Comparison of ENCODE assay signal across 10 mouse cellular contexts in the genomic region with DNA sequence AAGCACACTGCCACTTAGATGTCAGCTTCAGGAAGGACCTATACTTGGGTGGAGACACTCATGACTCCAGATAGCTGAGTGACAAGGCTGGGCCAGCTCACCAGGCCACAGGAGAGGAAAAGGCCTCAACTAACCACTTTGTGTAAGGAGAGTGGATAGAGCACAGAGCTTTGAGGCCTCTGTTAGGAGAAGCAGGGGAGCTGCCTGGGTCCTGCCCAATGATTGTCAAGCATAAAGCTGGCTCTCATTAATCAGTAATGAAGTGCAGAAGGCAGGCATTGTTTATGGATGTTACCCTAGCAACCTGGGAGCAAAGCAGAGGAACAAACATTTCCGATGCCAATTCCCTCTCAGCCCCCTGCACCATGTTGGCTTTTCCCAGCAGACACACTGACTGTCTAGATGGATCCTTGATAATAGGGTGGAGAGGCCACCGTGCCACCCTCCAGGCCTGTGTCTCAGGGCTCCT. TPM values are rescaled to one million over a fixed set of nuclear protein-coding genes. Genes with fewer than 3 reads are reported as not detected.
A peak's percentile ranks its signal among the peaks of the same experiment; 100 is the strongest.
DNase-seq lines count a peak whose midpoint lies in the region; ATAC-seq and TF ChIP-seq lines count a peak whose summit lies in the region.
"Had no signal": no experiment of that assay in that cellular context is flagged by ENCODE, and none has a peak within 500 bp of the region (broad histone marks: within the 10 kb centered on the region; RNA-seq: fewer than 3 reads in every experiment).

No protein-coding gene starts in this region.

- H3K9me3 ChIP-seq in embryonic facial prominence, embryonic 15.5 days (replicated peaks) = no peaks in the 10 kb centered on the region
- H3K9me3 ChIP-seq: heart, embryonic 15.5 days had no signal

- DNase-seq in NIH3T3 (ENCODE audit: low read depth) = peak; percentile 15
- peak; percentile 70 for DNase-seq in kidney, adult 2 months
- no peak for DNase-seq in thymus, postnatal 0 days (ENCODE audit: low spot score)
- no peak for DNase-seq in cerebellum, adult 2 months
- DNase-seq in gastrocnemius, postnatal 14 days = no peak
- no peak for DNase-seq in left cerebral cortex, adult 11 months (ENCODE audit: low spot score)

- H3K27me3 ChIP-seq in embryonic facial prominence, embryonic 15.5 days = peaks cover 7% of the 10 kb centered on the region
- H3K27me3 ChIP-seq in kidney, adult 2 months (replicated peaks; ENCODE audit: control insufficient read depth, insufficient read depth, low read length) = no peaks in the 10 kb centered on the region
- no peaks in the 10 kb centered on the region for H3K27me3 ChIP-seq in cerebellum, adult 2 months (ENCODE audit: control insufficient read depth, insufficient read depth, low read length)

- WGBS in embryonic facial prominence, embryonic 15.5 days = 37% methylated on average over 2 of the region's 2 CpGs
- WGBS in kidney, adult 2 months = 45% methylated on average over 2 of the region's 2 CpGs
- WGBS in cerebellum, adult 2 months = 28% methylated on average over 2 of the region's 2 CpGs

- H3K4me3 ChIP-seq in embryonic facial prominence, embryonic 15.5 days (replicated peaks) = no peak overlapping the region
- no peak overlapping the region for H3K4me3 ChIP-seq in kidney, adult 2 months (ENCODE audit: insufficient read depth, low read depth, low read length)
- H3K4me3 ChIP-seq in cerebellum, adult 2 months (replicated peaks; ENCODE audit: insufficient read depth, low read depth, low read length) = no peak overlapping the region
- H3K4me3 ChIP-seq: heart, embryonic 15.5 days had no signal

- TF ChIP-seq CTCF in kidney, adult 2 months (conservative IDR thresholded peaks at IDR 0.05; ENCODE audit: insufficient read depth, insufficient read length, low read depth, low read length) = no peak
- TF ChIP-seq CTCF in cerebellum, adult 2 months (IDR thresholded peaks at IDR 0.05; ENCODE audit: borderline replicate concordance, insufficient read depth, low read depth, low read length) = no peak

- ATAC-seq in embryonic facial prominence, embryonic 15.5 days (ENCODE audit: insufficient number of reproducible peaks, low FRiP score, low TSS enrichment, low read depth) = peak; percentile 56; the same call in 1 of the 2 replicates
- ATAC-seq in megakaryocyte progenitor cell, adult 5-6 weeks (replicated peaks; ENCODE audit: poor library complexity) = 0 out of 2 replicates have a peak, but pooled peaks have one; percentile 21
- ATAC-seq: Patski had no signal

- H3K27ac ChIP-seq in embryonic facial prominence, embryonic 15.5 days (replicated peaks) = peak overlapping the region; percentile 73
- H3K27ac ChIP-seq in kidney, adult 2 months (ENCODE audit: insufficient read depth, low read depth, low read length) = peak overlapping the region; percentile 45; the same call in 1 of the 2 replicates
- no peak overlapping the region for H3K27ac ChIP-seq in cerebellum, adult 2 months (ENCODE audit: insufficient read depth, low read length)
- H3K27ac ChIP-seq: heart, embryonic 15.5 days had no signal

- no peak overlapping the region for H3K9ac ChIP-seq in embryonic facial prominence, embryonic 15.5 days
- H3K9ac ChIP-seq: heart, embryonic 15.5 days had no signal

- H3K4me1 ChIP-seq in embryonic facial prominence, embryonic 15.5 days = peaks cover 3% of the 10 kb centered on the region; the same call in 1 of the 2 replicates
- peaks cover 14% of the 10 kb centered on the region for H3K4me1 ChIP-seq in kidney, adult 2 months (ENCODE audit: control insufficient read depth, insufficient read depth, low read length)
- no peaks in the 10 kb centered on the region for H3K4me1 ChIP-seq in cerebellum, adult 2 months (ENCODE audit: control insufficient read depth, insufficient read depth, low read length)

- no peaks in the 10 kb centered on the region for H3K36me3 ChIP-seq in embryonic facial prominence, embryonic 15.5 days
- H3K36me3 ChIP-seq in kidney, adult 2 months (ENCODE audit: control insufficient read depth, insufficient read depth, low read length) = no peaks in the 10 kb centered on the region
- H3K36me3 ChIP-seq: heart, embryonic 15.5 days had no signal

- TF ChIP-seq POLR2A in kidney, adult 2 months (IDR thresholded peaks at IDR 0.05; ENCODE audit: low read depth, low read length) = no peak
- TF ChIP-seq POLR2A in cerebellum, adult 2 months (IDR thresholded peaks at IDR 0.05; ENCODE audit: borderline replicate concordance, insufficient read depth, low read length) = no peak

- intact Hi-C loops in gastrocnemius, postnatal 14 days (cut with DNase I; ENCODE audit: low total_unique reads) = no loop called here

- no peak overlapping the region for H3K4me2 ChIP-seq in embryonic facial prominence, embryonic 15.5 days (replicated peaks)
- H3K4me2 ChIP-seq: heart, embryonic 15.5 days had no signal

RNA-seq across cellular contexts. Expression of a gene that starts 44.6 kb away (rescaled TPM):
- 111 and 116 TPM in 2 replicates for polyA plus RNA-seq in embryonic facial prominence, embryonic 15.5 days (2015; fragmentation: Nextera tagmentation; extraction: Ambion mirVana)
- 38.9 and 41.4 TPM in 2 replicates for polyA plus RNA-seq in kidney, adult 2 months (2012; rRNA removed)
- total RNA-seq in megakaryocyte progenitor cell, adult 5-6 weeks (2015) = 245 TPM in 2 replicates
- 383 and 513 TPM in 2 replicates for total RNA-seq in megakaryocyte progenitor cell, adult 5-6 weeks (2017)
- polyA plus RNA-seq in thymus, postnatal 0 days (2015; fragmentation: Nextera tagmentation; extraction: Ambion mirVana) = 122 and 124 TPM in 2 replicates
- polyA plus RNA-seq in cerebellum, adult 2 months (2012; rRNA removed) = 85.7 and 121 TPM in 2 replicates
- 100 to 1,000 TPM in 1 of 2 experiments, 10 to 100 TPM in 1; 84.9 to 119 TPM for total RNA-seq in gastrocnemius, postnatal 14 days (2021)

Comparison
In these comparisons a context has a peak if more than half of its experiments do, and no peak if none do; other contexts are left out.
1. DNase-seq: peak in NIH3T3 (single experiment) and kidney, adult 2 months (single experiment); none in thymus, postnatal 0 days (single experiment), cerebellum, adult 2 months (0 of 2), gastrocnemius, postnatal 14 days (single experiment) and left cerebral cortex, adult 11 months (single experiment).